Mouse (Mus musculus) lung, embryonic 16.5 days (tissue): Measurements from ENCODE around the gene Sbsn. TPM values are rescaled to one million over a fixed set of nuclear protein-coding genes. Genes with fewer than 3 reads are reported as not detected.

ENCODE experiments used
- polyA plus RNA-seq: library from polyadenylated mRNA; unstranded; fragments of >200 nt; fragmentation: Nextera tagmentation; extraction: Ambion mirVana; gene quantifications from 2 replicates; pipeline ENCODE4 v1.2.1, GENCODE M21; 2015

The Sbsn gene
- polyA plus RNA-seq, 1 experiment from 2014 or later, result 1.5 TPM

Other genes starting within 250 kb of the Sbsn start
- gene Arhgap33, start 216.4 kb upstream of the Sbsn start, polyA plus RNA-seq, result 7.6 and 7.8 TPM in 2 replicates
- gene Hspb6, start 199.3 kb upstream of the Sbsn start, polyA plus RNA-seq, result 32.0 and 34.0 TPM in 2 replicates
- gene Proser3, start 199.2 kb upstream of the Sbsn start, polyA plus RNA-seq, result 12.9 and 14.9 TPM in 2 replicates
- 38.1 and 46.1 TPM in 2 replicates for gene Lin37, start 191.6 kb upstream of the Sbsn start, polyA plus RNA-seq
- gene U2af1l4, start 188.2 kb upstream of the Sbsn start, polyA plus RNA-seq, result 95.5 and 96.3 TPM in 2 replicates
- gene Gm49396, start 188.1 kb upstream of the Sbsn start, polyA plus RNA-seq, result 14.3 and 18.2 TPM in 2 replicates
- gene Psenen, start 187.8 kb upstream of the Sbsn start, polyA plus RNA-seq, result 144 and 146 TPM in 2 replicates
- gene Igflr1, start 186.0 kb upstream of the Sbsn start, polyA plus RNA-seq, result 4.2 and 6.4 TPM in 2 replicates
- gene Kmt2b, start 162.7 kb upstream of the Sbsn start, polyA plus RNA-seq, result 8.7 and 10.0 TPM in 2 replicates
- 4.5 and 4.6 TPM in 2 replicates for gene Zbtb32, start 152.6 kb upstream of the Sbsn start, polyA plus RNA-seq
- gene Upk1a, start 138.6 kb upstream of the Sbsn start, polyA plus RNA-seq, result 1.8 and 1.9 TPM in 2 replicates
- gene Cox6b1, start 125.3 kb upstream of the Sbsn start, polyA plus RNA-seq, result 902 and 945 TPM in 2 replicates
- not detected in 2 replicates for gene Etv2, start 115.6 kb upstream of the Sbsn start, polyA plus RNA-seq
- gene Rbm42, start 101.2 kb upstream of the Sbsn start, polyA plus RNA-seq, result 106 and 110 TPM in 2 replicates
- gene Haus5, start 86.5 kb upstream of the Sbsn start, polyA plus RNA-seq, result 49.6 and 58.2 TPM in 2 replicates
- not detected in 2 replicates for gene Pmis2, start 79.9 kb upstream of the Sbsn start, polyA plus RNA-seq
- gene 2200002J24Rik, start 52.5 kb upstream of the Sbsn start, polyA plus RNA-seq, result 0.75 and 1.4 TPM in 2 replicates
- 0.10 and 0.26 TPM in 2 replicates for gene Atp4a, start 39.3 kb upstream of the Sbsn start, polyA plus RNA-seq
- 148 and 160 TPM in 2 replicates for gene Tmem147, start 21.9 kb upstream of the Sbsn start, polyA plus RNA-seq
- gene Gapdhs, start 7.8 kb upstream of the Sbsn start, polyA plus RNA-seq, result 0.45 and 0.58 TPM in 2 replicates
- 12.6 and 21.0 TPM in 2 replicates for gene Dmkn, start 12.3 kb downstream of the Sbsn start, polyA plus RNA-seq
- gene Krtdap, start 36.4 kb downstream of the Sbsn start, polyA plus RNA-seq, result 3.7 and 18.1 TPM in 2 replicates
- 0.35 and 0.67 TPM in 2 replicates for gene Ffar2, start 72.3 kb downstream of the Sbsn start, polyA plus RNA-seq
- not detected in 2 replicates for gene Ffar3, start 104.7 kb downstream of the Sbsn start, polyA plus RNA-seq
- gene Ffar1, start 110.1 kb downstream of the Sbsn start, polyA plus RNA-seq, result not detected in 2 replicates
- gene Cd22, start 128.9 kb downstream of the Sbsn start, polyA plus RNA-seq, result 0.15 and 0.16 TPM in 2 replicates
- 0.23 and 0.28 TPM in 2 replicates for gene Mag, start 163.4 kb downstream of the Sbsn start, polyA plus RNA-seq
- not detected in 2 replicates for gene Hamp2, start 173.2 kb downstream of the Sbsn start, polyA plus RNA-seq
- not detected in 2 replicates for gene Hamp, start 192.6 kb downstream of the Sbsn start, polyA plus RNA-seq
- 20.5 and 22.3 TPM in 2 replicates for gene Usf2, start 205.3 kb downstream of the Sbsn start, polyA plus RNA-seq
- 85.0 and 88.3 TPM in 2 replicates for gene Lsr, start 222.0 kb downstream of the Sbsn start, polyA plus RNA-seq
- 6.5 and 7.5 TPM in 2 replicates for gene Fam187b, start 222.3 kb downstream of the Sbsn start, polyA plus RNA-seq